Mouse (Mus musculus): ENCODE data around the gene Trp53tg5. TPM values are rescaled to one million over a fixed set of nuclear protein-coding genes. Genes with fewer than 3 reads are reported as not detected.

Gene Trp53tg5
- polyA plus RNA-seq, 1 experiment from 2014 or later = not detected

DNA sequence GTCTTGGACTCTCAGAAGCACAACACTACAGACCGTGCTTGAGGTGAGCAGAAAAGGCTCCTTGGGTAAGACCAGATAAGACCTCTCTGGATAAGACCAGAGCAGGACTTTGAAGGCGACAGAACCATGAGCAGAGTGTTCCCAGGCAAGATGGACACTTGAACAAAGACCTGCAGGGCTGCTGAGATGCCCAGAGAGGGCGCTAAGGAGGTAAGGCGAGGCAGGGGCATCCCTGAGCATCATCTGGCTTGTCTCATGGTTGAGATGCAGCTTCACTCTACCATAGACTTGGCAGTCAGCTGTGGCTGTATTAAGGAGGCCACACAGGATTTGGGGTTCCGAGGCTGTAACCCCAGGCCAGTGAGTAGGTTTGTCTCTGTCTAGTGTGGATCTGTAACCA, 25.8 kb upstream of the Trp53tg5 start:
- no peaks in the 10 kb centered on the region for H3K27me3 ChIP-seq (ENCODE audit: control insufficient read depth, insufficient read depth, low read length)
- 77% methylated on average over 5 of the region's 5 CpGs for WGBS
- peaks cover 3% of the 10 kb centered on the region; the same call in 1 of the 2 replicates for H3K9me3 ChIP-seq (replicated peaks; ENCODE audit: control insufficient read depth, low read length)
- no peak overlapping the region for H3K4me2 ChIP-seq (ENCODE audit: low read depth, low read length)
- H3K4me3 ChIP-seq (replicated peaks; ENCODE audit: low read length) = no peak overlapping the region
- peaks cover 12% of the 10 kb centered on the region for H3K4me1 ChIP-seq (ENCODE audit: control insufficient read depth, insufficient read depth, low read length)
- peaks cover 14% of the 10 kb centered on the region for H3K36me3 ChIP-seq (ENCODE audit: control insufficient read depth, insufficient read depth, low read length)
- ATAC-seq (ENCODE audit: insufficient read depth, low FRiP score) = no peak
- H3K9ac ChIP-seq (ENCODE audit: low read length) = no peak overlapping the region
- no peak overlapping the region for H3K27ac ChIP-seq (ENCODE audit: low read length)

DNA sequence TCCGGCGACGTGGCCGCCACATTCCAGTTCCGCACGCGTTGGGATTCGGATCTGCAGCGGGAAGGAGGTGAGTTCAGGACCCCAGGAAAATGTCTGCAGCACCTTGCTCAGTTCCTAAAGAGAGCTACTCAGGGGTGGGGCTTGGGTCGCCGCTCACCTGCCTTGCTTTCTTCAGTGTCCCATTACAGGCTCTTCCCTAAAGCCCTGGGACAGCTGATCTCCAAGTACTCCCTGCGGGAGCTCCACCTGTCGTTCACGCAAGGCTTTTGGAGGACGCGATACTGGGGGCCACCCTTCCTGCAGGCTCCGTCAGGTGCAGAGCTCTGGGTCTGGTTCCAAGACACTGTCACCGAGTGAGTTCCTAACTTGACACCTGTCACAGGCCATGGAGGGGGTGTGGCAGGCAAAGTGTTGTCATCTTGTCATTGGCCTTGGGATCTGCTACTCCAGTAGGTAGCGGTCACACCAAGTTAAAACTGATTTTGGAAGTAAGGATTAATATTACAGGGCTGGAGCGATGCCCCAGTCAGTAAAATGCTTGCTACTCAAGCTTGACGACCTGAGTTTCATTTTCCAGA, 24.3 kb upstream of the Trp53tg5 start:
- 4% methylated on average over 21 of the region's 21 CpGs for WGBS
- Histone ChIP-seq H3K27ac (ENCODE audit: low read length) (peak overlapping the region; percentile 37; the same call in 1 of the 2 replicates), H3K27me3 (ENCODE audit: control insufficient read depth, insufficient read depth, low read length) (no peaks in the 10 kb centered on the region), H3K9ac (ENCODE audit: low read length) (peak overlapping the region; percentile 85), H3K4me1 (ENCODE audit: control insufficient read depth, insufficient read depth, low read length) (peaks cover 12% of the 10 kb centered on the region), H3K4me3 (replicated peaks; ENCODE audit: low read length) (peak overlapping the region; percentile 94), H3K9me3 (replicated peaks; ENCODE audit: control insufficient read depth, low read length) (no peaks in the 10 kb centered on the region), H3K4me2 (ENCODE audit: low read depth, low read length) (peak overlapping the region; percentile 97), H3K36me3 (ENCODE audit: control insufficient read depth, insufficient read depth, low read length) (peaks cover 4% of the 10 kb centered on the region; the same call in 1 of the 2 replicates)
- peak; percentile 21; the same call in 1 of the 2 replicates for ATAC-seq (ENCODE audit: insufficient read depth, low FRiP score)

DNA sequence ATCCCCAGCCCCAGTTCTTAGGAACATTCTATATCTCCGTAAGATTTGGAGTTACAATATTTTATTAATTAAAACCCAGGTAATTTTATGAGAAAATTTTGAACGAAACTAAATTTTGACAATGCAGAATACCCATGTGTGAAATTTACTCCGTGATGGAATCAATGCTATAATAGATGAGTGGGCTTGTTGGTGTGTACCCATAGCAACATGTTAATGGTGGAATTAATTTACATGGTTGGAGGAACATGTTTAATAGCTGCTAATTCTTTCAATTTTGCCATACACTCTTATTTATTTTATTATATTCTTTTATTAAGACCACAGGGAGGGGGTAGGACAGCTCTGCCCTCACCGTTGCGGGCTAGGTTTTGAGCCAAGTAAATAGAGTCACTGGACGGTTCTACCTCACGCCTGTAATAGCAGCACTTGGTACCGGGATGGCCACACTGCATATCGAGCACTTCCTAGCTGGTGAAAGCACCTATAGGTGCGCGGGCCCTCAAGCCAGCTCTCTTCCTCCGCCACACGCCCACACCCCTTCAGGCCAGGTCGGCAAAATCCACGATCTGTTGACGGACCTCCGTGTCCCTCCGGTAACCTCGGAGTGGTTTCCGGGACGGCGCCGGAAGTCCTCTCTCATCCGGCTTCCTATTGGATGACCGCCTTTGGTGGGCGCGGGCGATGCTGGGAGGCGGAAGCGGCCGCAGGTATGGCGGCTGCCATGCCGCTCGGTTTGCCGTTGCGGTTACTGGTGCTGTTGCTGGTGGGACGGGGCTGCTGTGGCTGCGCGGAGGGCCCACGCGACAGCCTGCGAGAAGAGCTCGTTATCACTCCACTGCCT, 23.5 kb upstream of the Trp53tg5 start, which contains the start of gene Pigt:
TSS of gene Pigt (plus strand) at position 674 of the 844 bp plus-strand sequence.
- Histone ChIP-seq H3K4me3 (replicated peaks; ENCODE audit: low read length) (peak within 1 kb of the TSS; percentile 94), H3K4me2 (ENCODE audit: low read depth, low read length) (peak within 1 kb of the TSS; percentile 97), H3K4me1 (ENCODE audit: control insufficient read depth, insufficient read depth, low read length) (peaks cover 12% of the 10 kb centered on the region), H3K27me3 (ENCODE audit: control insufficient read depth, insufficient read depth, low read length) (no peaks in the 10 kb centered on the region), H3K9ac (ENCODE audit: low read length) (peak within 1 kb of the TSS; percentile 85), H3K27ac (ENCODE audit: low read length) (peak within 1 kb of the TSS; percentile 64), H3K36me3 (ENCODE audit: control insufficient read depth, insufficient read depth, low read length) (peaks cover 2% of the 10 kb centered on the region; the same call in 1 of the 2 replicates), H3K9me3 (replicated peaks; ENCODE audit: control insufficient read depth, low read length) (no peaks in the 10 kb centered on the region)
- peak; percentile 92 for ATAC-seq (ENCODE audit: insufficient read depth, low FRiP score)
- WGBS = 4% methylated on average over 43 of the region's 43 CpGs

DNA sequence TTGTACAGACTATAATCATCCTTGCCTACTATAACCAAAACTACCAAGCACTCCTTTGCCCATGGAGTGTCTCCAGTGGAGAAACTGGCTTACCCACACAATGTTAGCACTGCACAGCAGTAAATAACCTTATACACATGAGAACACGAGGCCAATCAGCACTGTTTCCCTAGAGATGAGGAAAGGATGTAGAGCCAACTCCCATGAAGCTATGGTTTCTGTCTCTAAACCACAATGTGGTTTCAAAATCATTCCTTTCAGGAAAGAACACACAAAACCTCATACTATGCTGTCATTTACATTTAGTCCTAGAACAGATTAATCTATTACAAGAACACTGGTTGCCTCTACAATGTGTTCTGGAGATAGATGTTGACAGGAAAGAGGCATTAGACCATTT, 22.8 kb upstream of the Trp53tg5 start:
- Histone ChIP-seq H3K4me2 (ENCODE audit: low read depth, low read length) (no peak overlapping the region), H3K9ac (ENCODE audit: low read length) (no peak overlapping the region), H3K36me3 (ENCODE audit: control insufficient read depth, insufficient read depth, low read length) (peaks cover 2% of the 10 kb centered on the region; the same call in 1 of the 2 replicates), H3K4me3 (replicated peaks; ENCODE audit: low read length) (no peak overlapping the region), H3K9me3 (replicated peaks; ENCODE audit: control insufficient read depth, low read length) (no peaks in the 10 kb centered on the region), H3K4me1 (ENCODE audit: control insufficient read depth, insufficient read depth, low read length) (peaks cover 12% of the 10 kb centered on the region), H3K27me3 (ENCODE audit: control insufficient read depth, insufficient read depth, low read length) (no peaks in the 10 kb centered on the region), H3K27ac (ENCODE audit: low read length) (no peak overlapping the region)
- WGBS = 54% methylated on average over 1 of the region's 1 CpGs
- no peak for ATAC-seq (ENCODE audit: insufficient read depth, low FRiP score)

DNA sequence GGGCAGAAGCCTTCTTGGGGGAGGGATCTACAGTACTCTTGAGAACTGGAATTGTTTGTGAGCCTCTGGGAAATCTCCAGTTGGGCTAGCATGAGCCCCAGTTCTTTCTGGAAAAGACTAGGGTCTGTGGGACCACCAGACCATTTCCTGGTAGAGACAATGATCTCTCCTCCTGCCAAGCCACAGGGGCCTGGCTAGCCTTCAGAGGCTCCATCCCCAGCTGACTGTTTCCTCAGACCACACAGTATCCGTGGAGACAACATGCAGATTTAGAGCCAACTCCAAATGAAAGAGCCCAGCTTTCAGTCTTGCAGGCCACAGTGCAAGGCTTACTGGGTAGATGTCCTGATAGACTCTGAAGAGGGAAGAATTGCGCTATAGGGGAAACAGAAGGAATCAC, 20.6 kb upstream of the Trp53tg5 start:
- ATAC-seq (ENCODE audit: insufficient read depth, low FRiP score) = no peak
- H3K4me1 ChIP-seq (ENCODE audit: control insufficient read depth, insufficient read depth, low read length) = peaks cover 12% of the 10 kb centered on the region
- H3K9ac ChIP-seq (ENCODE audit: low read length) = no peak overlapping the region
- 46% methylated on average over 2 of the region's 2 CpGs for WGBS
- no peak overlapping the region for H3K4me2 ChIP-seq (ENCODE audit: low read depth, low read length)
- no peaks in the 10 kb centered on the region for H3K27me3 ChIP-seq (ENCODE audit: control insufficient read depth, insufficient read depth, low read length)
- no peak overlapping the region for H3K4me3 ChIP-seq (replicated peaks; ENCODE audit: low read length)
- no peak overlapping the region for H3K27ac ChIP-seq (ENCODE audit: low read length)
- H3K9me3 ChIP-seq (replicated peaks; ENCODE audit: control insufficient read depth, low read length) = no peaks in the 10 kb centered on the region
- H3K36me3 ChIP-seq (ENCODE audit: control insufficient read depth, insufficient read depth, low read length) = no peaks in the 10 kb centered on the region

DNA sequence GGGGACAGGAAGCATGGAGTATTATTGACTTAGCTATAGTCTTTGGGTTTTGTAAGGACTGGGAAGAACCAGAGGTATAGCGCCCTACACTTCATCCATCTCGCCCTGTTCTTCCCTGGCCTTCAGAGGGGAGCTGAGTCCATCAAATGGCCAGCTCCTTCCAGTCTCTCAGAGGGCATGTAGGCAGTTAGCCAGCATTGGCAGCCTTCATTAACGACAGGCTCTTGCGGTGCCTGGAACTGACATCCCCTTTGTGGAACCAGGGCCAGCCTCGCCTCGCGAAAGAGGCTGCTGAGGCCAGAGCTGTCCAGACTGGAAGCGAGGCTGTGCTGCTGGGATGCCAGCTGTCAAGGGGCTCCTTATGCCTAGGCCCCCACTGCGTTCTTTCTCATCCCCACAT, 14.3 kb upstream of the Trp53tg5 start:
- H3K4me2 ChIP-seq (ENCODE audit: low read depth, low read length) = peak overlapping the region; percentile 97; the same call in 1 of the 2 replicates
- H3K4me3 ChIP-seq (replicated peaks; ENCODE audit: low read length) = no peak overlapping the region
- 72% methylated on average over 9 of the region's 9 CpGs for WGBS
- no peak for ATAC-seq (ENCODE audit: insufficient read depth, low FRiP score)
- H3K27ac ChIP-seq (ENCODE audit: low read length) = no peak overlapping the region
- H3K4me1 ChIP-seq (ENCODE audit: control insufficient read depth, insufficient read depth, low read length) = peaks cover 9% of the 10 kb centered on the region
- no peaks in the 10 kb centered on the region for H3K27me3 ChIP-seq (ENCODE audit: control insufficient read depth, insufficient read depth, low read length)
- H3K36me3 ChIP-seq (ENCODE audit: control insufficient read depth, insufficient read depth, low read length) = no peaks in the 10 kb centered on the region
- no peak overlapping the region for H3K9ac ChIP-seq (ENCODE audit: low read length)
- H3K9me3 ChIP-seq (replicated peaks; ENCODE audit: control insufficient read depth, low read length) = no peaks in the 10 kb centered on the region

DNA sequence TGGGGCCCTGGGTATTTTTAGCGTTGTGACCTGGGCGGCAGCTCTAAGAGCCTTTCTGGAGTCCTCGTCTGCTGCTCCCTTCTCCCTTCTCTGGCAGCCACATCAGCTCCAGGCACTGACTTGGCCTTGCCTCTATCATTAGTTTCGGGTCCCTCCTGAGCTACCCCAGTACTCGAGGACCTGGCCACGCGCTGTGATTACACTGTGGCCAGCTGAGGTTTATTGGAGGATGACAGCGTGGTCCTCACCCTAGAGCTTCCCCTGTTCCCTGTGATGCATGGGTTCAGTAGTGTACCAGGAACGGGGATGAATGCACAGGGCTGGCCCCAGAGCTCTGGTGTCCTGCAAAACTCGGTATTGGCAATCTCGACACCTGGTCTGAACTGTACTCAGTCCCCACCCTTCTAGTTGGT, 13.6 kb upstream of the Trp53tg5 start:
- Histone ChIP-seq H3K4me2 (ENCODE audit: low read depth, low read length) (peak overlapping the region; percentile 97), H3K4me3 (replicated peaks; ENCODE audit: low read length) (peak overlapping the region; percentile 77), H3K9me3 (replicated peaks; ENCODE audit: control insufficient read depth, low read length) (no peaks in the 10 kb centered on the region), H3K27ac (ENCODE audit: low read length) (no peak overlapping the region), H3K27me3 (ENCODE audit: control insufficient read depth, insufficient read depth, low read length) (no peaks in the 10 kb centered on the region), H3K36me3 (ENCODE audit: control insufficient read depth, insufficient read depth, low read length) (no peaks in the 10 kb centered on the region), H3K9ac (ENCODE audit: low read length) (peak overlapping the region; percentile 81), H3K4me1 (ENCODE audit: control insufficient read depth, insufficient read depth, low read length) (peaks cover 9% of the 10 kb centered on the region)
- peak; percentile 36; the same call in 1 of the 2 replicates for ATAC-seq (ENCODE audit: insufficient read depth, low FRiP score)
- 9% methylated on average over 11 of the region's 11 CpGs for WGBS

DNA sequence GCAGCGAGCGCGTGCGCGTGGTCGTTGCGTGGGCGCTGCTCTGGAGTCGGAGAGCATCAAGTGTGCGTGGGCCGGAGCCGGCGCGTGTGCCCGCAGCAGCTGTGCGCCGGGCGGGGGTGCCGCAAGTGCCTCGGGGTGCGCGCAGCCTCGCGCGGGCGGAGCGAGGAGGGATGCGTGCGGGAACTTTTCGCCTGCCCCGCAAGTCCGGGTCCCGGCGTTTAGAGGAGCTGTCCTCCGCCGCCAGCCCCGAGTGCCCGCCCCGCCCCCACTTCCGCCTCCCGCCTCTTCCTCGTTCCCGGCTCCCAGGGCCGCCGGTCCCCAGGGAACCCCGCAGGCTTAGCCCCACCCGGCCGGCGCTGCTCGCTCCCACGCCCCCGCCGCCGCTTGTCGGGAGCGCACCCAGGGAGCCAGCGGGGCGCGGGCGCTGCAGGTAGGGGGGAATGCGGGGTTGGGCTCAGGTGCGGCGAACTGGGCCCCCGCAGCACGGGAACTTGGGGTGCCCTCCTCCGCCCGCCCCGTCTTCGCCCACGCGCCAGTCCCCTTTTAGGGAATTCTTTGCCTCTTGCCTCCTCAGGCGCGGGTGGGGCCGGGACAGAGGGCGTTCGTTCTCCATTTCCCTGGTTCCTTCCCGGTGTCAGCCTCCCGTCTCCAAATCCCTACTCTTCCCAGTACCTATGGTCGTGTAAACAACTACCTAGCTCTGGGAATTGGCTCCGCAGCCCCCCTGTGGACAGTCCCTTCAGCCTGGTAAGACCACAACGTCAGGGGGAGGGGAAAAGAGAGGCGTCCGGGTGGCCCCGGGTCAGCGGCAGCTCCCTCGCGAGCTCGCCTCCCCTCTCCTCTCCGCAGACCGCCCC, 13.0 kb upstream of the Trp53tg5 start:
- Histone ChIP-seq H3K36me3 (ENCODE audit: control insufficient read depth, insufficient read depth, low read length) (no peaks in the 10 kb centered on the region), H3K9me3 (replicated peaks; ENCODE audit: control insufficient read depth, low read length) (no peaks in the 10 kb centered on the region), H3K4me2 (ENCODE audit: low read depth, low read length) (peak overlapping the region; percentile 97), H3K9ac (ENCODE audit: low read length) (peak overlapping the region; percentile 81), H3K27me3 (ENCODE audit: control insufficient read depth, insufficient read depth, low read length) (no peaks in the 10 kb centered on the region), H3K4me3 (replicated peaks; ENCODE audit: low read length) (peak overlapping the region; percentile 77), H3K4me1 (ENCODE audit: control insufficient read depth, insufficient read depth, low read length) (peaks cover 9% of the 10 kb centered on the region), H3K27ac (ENCODE audit: low read length) (no peak overlapping the region)
- ATAC-seq (ENCODE audit: insufficient read depth, low FRiP score) = peak; percentile 77; the same call in 1 of the 2 replicates
- under 1% methylated on average over 86 of the region's 90 CpGs for WGBS
